Mouse (Mus musculus) liver, adult 2 months (tissue): ENCODE measurements around the gene Gm20388. TPM values are rescaled to one million over a fixed set of nuclear protein-coding genes. Genes with fewer than 3 reads are reported as not detected.

ENCODE experiments used
- DNase-seq: peaks from one replicate; pipeline ENCODE4 v3.0.0-alpha.2; 2011; ENCODE audit warnings: low read depth, low spot score; ENCODE audit errors: extremely low read depth
- H3K27ac ChIP-seq: fragments of 200-500 bp; replicated peaks from 2 replicates; pipeline ENCODE4 v1.5.1; 2012; ENCODE audit warnings: low read depth, mild to moderate bottlenecking, control low read depth, inconsistent platforms, low read length; ENCODE audit not compliant: insufficient read depth
- H3K27me3 ChIP-seq: fragments of 200-500 bp; 2 replicates; pipeline ENCODE4 v1.6.1; 2012; ENCODE audit warnings: mild to moderate bottlenecking, moderate library complexity, low read length, inconsistent platforms; ENCODE audit not compliant: control insufficient read depth, insufficient read depth
- H3K36me3 ChIP-seq: fragments of 200-500 bp; 2 replicates; pipeline ENCODE4 v1.6.1; 2012; ENCODE audit warnings: low read length, inconsistent platforms; ENCODE audit not compliant: control insufficient read depth, insufficient read depth
- H3K4me1 ChIP-seq: fragments of 200-500 bp; 2 replicates; pipeline ENCODE4 v1.6.1; 2011; ENCODE audit warnings: low read length; ENCODE audit not compliant: control insufficient read depth, insufficient read depth
- H3K4me3 ChIP-seq: fragments of 200-500 bp; 2 replicates; pipeline ENCODE4 v1.5.1; 2011; ENCODE audit warnings: low read depth, mild to moderate bottlenecking, control low read depth, low read length, moderate library complexity; ENCODE audit not compliant: insufficient read depth
- H3K79me2 ChIP-seq: fragments of 200-500 bp; 2 replicates; pipeline ENCODE4 v1.6.1; 2012; ENCODE audit warnings: inconsistent platforms, mild to moderate bottlenecking, low read length, moderate library complexity; ENCODE audit not compliant: control insufficient read depth, insufficient read depth
- H3K9ac ChIP-seq: fragments of 200-500 bp; 2 replicates; pipeline ENCODE4 v1.6.1; 2012; ENCODE audit warnings: low read depth, mild to moderate bottlenecking, control low read depth, inconsistent platforms, low read length
- CTCF ChIP-seq: fragments of 200-500 bp; IDR thresholded peaks from 2 replicates; pipeline ENCODE4 v1.5.1; 2011; ENCODE audit warnings: low read depth, low read length, control low read depth
- POLR2A ChIP-seq: fragments of 200-500 bp; IDR thresholded peaks from 2 replicates; pipeline ENCODE4 v1.6.1; 2011; ENCODE audit warnings: low read length, control low read depth; ENCODE audit not compliant: insufficient read depth; ENCODE audit errors: extremely low read depth
- WGBS: fragments of 180-500 bp; shearing (Covaris S2); methylation state at CpG from one replicate; pipeline ENCODE4 v1.1.7; 2018; 5-methylcytosine and 5-hydroxymethylcytosine counted together
- polyA plus RNA-seq: library from polyadenylated mRNA; depleted of rRNA; stranded (reverse); fragments of >200 nt; gene quantifications from 2 replicates; pipeline ENCODE4 v1.2.3, GENCODE M21; 2012
- total RNA-seq: library from RNA; depleted of rRNA; stranded (reverse); fragments of >200 nt; gene quantifications from 2 replicates; pipeline ENCODE4 v1.2.3, GENCODE M21; 2014

Gm20388 gene
- total and polyA plus RNA-seq, 2 experiments, result 6.4 to 19.9 TPM

DNA sequence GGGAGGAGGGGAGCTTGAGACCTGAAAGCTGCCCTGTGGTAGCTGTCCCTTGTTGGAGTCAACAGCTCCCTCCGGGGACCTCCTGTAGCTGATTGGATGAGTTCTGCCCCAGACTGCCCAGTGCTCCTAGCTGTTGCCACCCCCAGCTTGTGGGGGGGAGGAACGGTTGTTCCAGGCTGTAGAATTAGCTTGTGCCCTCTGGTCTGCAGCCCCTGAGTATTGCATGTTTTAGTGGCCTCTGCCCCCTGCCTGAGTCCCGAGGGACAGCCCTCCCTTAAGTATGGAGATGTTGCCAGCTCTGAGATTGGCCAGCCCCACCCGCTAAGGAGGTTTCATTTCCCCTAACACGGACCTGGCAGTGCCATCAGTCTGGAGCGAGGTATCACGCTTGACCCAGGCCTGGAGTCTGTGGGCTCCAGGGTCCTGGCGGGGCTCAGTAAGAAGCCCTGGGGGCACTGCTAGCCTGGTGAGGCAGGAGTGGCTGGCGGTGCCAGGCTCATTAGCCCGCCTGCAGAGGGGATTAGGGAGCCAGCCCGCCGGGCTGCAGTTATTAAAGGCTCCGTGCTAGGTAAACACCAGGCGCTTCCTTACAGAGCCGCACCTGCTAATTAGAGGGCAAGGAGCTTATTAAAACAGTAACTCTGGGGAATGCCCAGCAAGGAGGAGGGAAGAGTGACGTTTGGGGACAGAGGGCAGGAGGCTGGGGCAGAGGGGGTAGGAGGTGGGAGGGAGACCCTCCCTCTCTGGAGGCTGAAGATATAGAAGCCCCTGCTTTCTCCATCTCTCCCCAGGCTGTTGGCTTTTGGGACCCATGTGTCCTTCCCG lies 424.8 kb downstream of the Gm20388 start:
- Histone ChIP-seq H3K4me3 (no peak overlapping the region), H3K4me1 (peaks cover 5% of the 10 kb centered on the region; the same call in 1 of the 2 replicates), H3K79me2 (no peaks in the 10 kb centered on the region), H3K9ac (no peak overlapping the region), H3K36me3 (no peaks in the 10 kb centered on the region), H3K27me3 (no peaks in the 10 kb centered on the region), H3K27ac (no peak overlapping the region)
- TF ChIP-seq POLR2A (no peak), CTCF (no peak)
- WGBS, result 38% methylated on average over 17 of the region's 17 CpGs
- no peak for DNase-seq

DNA sequence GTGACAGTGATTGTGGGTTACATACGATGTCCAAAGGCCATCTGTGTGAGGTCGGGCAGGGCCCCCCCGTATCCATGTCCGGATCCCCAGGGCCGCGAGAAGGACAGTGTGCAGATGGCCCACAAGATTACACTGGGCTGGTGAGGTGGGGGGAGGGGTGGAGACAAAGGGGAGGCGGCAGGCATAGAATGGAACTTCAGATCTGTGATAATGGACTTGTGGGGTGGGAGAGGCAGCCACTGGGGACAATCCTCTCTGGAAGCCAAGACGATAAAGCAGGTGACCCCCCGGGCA lies 425.4 kb downstream of the Gm20388 start:
- DNase-seq, result no peak
- Histone ChIP-seq H3K36me3 (no peaks in the 10 kb centered on the region), H3K27me3 (no peaks in the 10 kb centered on the region), H3K79me2 (no peaks in the 10 kb centered on the region), H3K4me3 (no peak overlapping the region), H3K9ac (no peak overlapping the region), H3K4me1 (peaks cover 5% of the 10 kb centered on the region; the same call in 1 of the 2 replicates), H3K27ac (no peak overlapping the region)
- TF ChIP-seq CTCF (no peak), POLR2A (no peak)
- WGBS, result 18% methylated on average over 9 of the region's 9 CpGs

DNA sequence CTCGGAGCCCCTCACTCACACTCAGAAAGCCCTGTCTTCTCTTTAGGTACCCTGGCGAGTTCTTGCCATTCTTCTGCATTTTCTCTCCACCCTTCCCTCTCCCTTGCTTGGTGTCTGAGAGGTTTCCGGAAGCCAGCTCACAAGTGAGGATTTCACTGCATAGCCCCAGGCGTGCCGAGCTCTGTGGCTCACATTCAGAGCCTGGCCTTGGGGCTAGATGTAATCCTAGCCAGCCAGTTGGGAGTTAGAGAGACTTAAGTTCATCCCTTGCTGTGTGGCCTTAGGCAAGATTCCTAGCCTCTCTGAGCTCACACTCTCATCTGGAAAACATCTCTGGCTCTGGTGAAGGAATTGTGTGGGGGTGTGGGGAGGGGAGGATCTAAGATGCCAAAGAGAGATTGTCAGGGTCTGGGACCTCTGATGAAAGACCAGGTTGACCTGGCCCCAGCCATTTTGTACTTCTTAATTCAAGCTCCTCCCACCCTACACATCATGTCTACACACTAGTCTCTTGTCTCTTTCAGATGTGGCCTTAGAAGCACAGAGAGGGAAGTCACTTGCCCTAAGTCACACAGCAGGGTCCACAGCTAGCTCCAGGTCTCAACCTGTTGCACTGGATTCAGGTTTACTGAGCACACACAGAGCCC lies 426.4 kb downstream of the Gm20388 start:
- Histone ChIP-seq H3K4me1 (peaks cover 5% of the 10 kb centered on the region; the same call in 1 of the 2 replicates), H3K79me2 (no peaks in the 10 kb centered on the region), H3K27ac (no peak overlapping the region), H3K27me3 (no peaks in the 10 kb centered on the region), H3K36me3 (no peaks in the 10 kb centered on the region), H3K4me3 (no peak overlapping the region), H3K9ac (no peak overlapping the region)
- no peak for DNase-seq
- WGBS, result 69% methylated on average over 5 of the region's 5 CpGs
- no peak for TF ChIP-seq POLR2A
- TF ChIP-seq CTCF, result no peak

DNA sequence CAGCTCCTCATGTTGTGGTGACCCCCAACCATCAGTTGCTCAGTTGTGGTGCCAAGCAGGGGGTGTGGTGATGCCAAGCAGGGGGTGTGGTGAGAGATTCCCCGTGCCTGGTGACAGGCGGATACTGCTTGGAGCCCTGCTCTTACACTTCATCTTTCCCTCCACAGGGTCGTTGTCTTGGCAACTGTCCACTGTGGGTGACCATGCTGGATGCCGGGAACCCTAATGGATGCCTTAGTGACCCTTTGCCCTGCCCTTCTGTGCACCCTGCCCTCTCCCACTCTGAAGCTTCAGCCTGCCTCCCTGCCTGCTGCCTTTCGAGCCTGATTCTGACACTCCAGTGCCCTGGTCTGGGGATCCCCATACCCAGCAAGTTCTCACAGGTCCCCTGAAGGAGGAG lies 427.0 kb downstream of the Gm20388 start:
- H3K36me3 ChIP-seq, result no peaks in the 10 kb centered on the region
- 62% methylated on average over 5 of the region's 5 CpGs for WGBS
- no peaks in the 10 kb centered on the region for H3K79me2 ChIP-seq
- peaks cover 5% of the 10 kb centered on the region; the same call in 1 of the 2 replicates for H3K4me1 ChIP-seq
- no peak overlapping the region for H3K9ac ChIP-seq
- no peaks in the 10 kb centered on the region for H3K27me3 ChIP-seq
- H3K4me3 ChIP-seq, result no peak overlapping the region
- H3K27ac ChIP-seq, result no peak overlapping the region
- no peak for TF ChIP-seq CTCF
- no peak for TF ChIP-seq POLR2A
- DNase-seq, result no peak

DNA sequence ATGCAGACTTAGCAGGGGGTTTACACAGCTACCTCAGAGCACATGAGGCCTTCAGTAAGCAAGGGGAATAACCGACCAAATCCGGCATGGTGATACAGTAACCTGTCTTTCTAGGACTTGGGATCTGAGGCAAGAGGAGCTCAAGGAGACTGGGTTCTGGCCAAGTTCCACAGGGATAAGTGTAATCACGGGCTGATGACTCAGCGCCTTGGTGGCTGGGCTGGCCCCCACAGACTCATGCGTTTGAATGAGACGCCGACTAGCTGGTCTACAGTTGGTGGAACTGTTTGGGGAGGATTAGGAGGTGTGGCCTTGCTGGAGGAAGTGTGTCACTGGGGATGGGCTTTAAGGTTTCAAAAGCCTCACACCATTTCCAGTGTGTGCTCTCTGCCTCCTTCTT lies 428.0 kb downstream of the Gm20388 start:
- no peak overlapping the region for H3K9ac ChIP-seq
- no peaks in the 10 kb centered on the region for H3K27me3 ChIP-seq
- no peak overlapping the region for H3K27ac ChIP-seq
- DNase-seq, result no peak
- no peak for TF ChIP-seq CTCF
- TF ChIP-seq POLR2A, result no peak
- H3K4me3 ChIP-seq, result no peak overlapping the region
- no peaks in the 10 kb centered on the region for H3K79me2 ChIP-seq
- H3K4me1 ChIP-seq, result peaks cover 5% of the 10 kb centered on the region; the same call in 1 of the 2 replicates
- 97% methylated on average over 7 of the region's 7 CpGs for WGBS
- H3K36me3 ChIP-seq, result no peaks in the 10 kb centered on the region

DNA sequence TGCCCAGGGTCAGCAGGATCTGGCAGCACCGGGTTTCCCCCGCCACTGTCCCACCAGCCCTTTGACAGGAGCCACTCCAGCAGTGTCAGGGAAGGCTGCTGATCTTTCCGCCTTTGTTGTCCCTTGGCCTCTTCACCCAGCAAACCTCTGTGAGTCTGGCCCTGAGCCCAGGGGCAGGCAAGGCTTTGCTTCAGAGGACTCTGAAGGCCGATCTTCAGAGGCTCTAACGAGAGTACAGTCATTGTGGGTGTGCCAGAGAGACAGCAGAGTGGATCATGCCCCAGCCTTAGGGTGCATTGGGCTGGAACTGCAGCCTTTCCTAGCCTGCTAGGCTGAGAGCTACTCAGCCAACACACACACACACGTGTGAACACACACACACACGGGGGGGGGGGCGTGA lies 429.1 kb downstream of the Gm20388 start:
- WGBS, result 32% methylated on average over 7 of the region's 8 CpGs
- no peak overlapping the region for H3K9ac ChIP-seq
- no peak overlapping the region for H3K27ac ChIP-seq
- H3K27me3 ChIP-seq, result no peaks in the 10 kb centered on the region
- peak; percentile 74 for DNase-seq
- no peak for TF ChIP-seq CTCF
- no peak for TF ChIP-seq POLR2A
- H3K79me2 ChIP-seq, result no peaks in the 10 kb centered on the region
- H3K4me1 ChIP-seq, result peaks cover 5% of the 10 kb centered on the region; the same call in 1 of the 2 replicates
- H3K4me3 ChIP-seq, result no peak overlapping the region
- H3K36me3 ChIP-seq, result no peaks in the 10 kb centered on the region
